Mouse (Mus musculus) intestine, postnatal 0 days (tissue): ENCODE measurements at regions not wholly inside any gene's neighbourhood (a gene's known extent, or its start where the extent isn't known, plus 50 kb on each side); places are given as distances from the start of the nearest gene placed in this dataset.
A peak's percentile ranks its signal among the peaks of the same experiment; 100 is the strongest.

ENCODE experiments used
- ATAC-seq: fragments of 200-750 bp; cut with Nextera tagmentation; 2 replicates; pipeline ENCODE4 v1.8.0; 2017; ENCODE audit warnings: mild to moderate bottlenecking, moderate TSS enrichment, moderate library complexity
- H3K27ac ChIP-seq: fragments of 300-500 bp; sonication (generic); 2 replicates; pipeline ENCODE4 v1.5.1; 2014; ENCODE audit warnings: mild to moderate bottlenecking, low read depth, low read length, moderate library complexity
- H3K27me3 ChIP-seq: fragments of 300-500 bp; sonication (generic); replicated peaks from 2 replicates; pipeline ENCODE4 v1.6.1; 2014; ENCODE audit warnings: low read length, mixed read lengths; ENCODE audit not compliant: control insufficient read depth, insufficient read depth
- H3K36me3 ChIP-seq: fragments of 300-500 bp; sonication (generic); 2 replicates; pipeline ENCODE4 v1.6.1; 2014; ENCODE audit warnings: mild to moderate bottlenecking, moderate library complexity; ENCODE audit not compliant: control insufficient read depth, insufficient read depth
- H3K4me1 ChIP-seq: fragments of 300-500 bp; sonication (generic); replicated peaks from 2 replicates; pipeline ENCODE4 v1.6.1; 2014; ENCODE audit warnings: antibody characterized with exemption, low read length, mixed read lengths; ENCODE audit not compliant: control insufficient read depth, insufficient read depth
- H3K4me2 ChIP-seq: fragments of 300-500 bp; sonication (generic); replicated peaks from 2 replicates; pipeline ENCODE4 v1.6.1; 2014; ENCODE audit warnings: low read depth, mild to moderate bottlenecking, moderate library complexity
- H3K4me3 ChIP-seq: fragments of 300-500 bp; sonication (generic); 2 replicates; pipeline ENCODE4 v1.5.1; 2014; ENCODE audit warnings: low read depth, low read length
- H3K9ac ChIP-seq: fragments of 300-500 bp; sonication (generic); 2 replicates; pipeline ENCODE4 v1.6.1; 2014; ENCODE audit warnings: mild to moderate bottlenecking, low read depth, low read length
- H3K9me3 ChIP-seq: fragments of 300-500 bp; sonication (generic); 2 replicates; pipeline ENCODE4 v1.6.1; 2016; ENCODE audit warnings: mixed run types; ENCODE audit not compliant: control insufficient read depth
- CTCF ChIP-seq: sonication (generic); IDR thresholded peaks from 2 replicates; pipeline ENCODE4 v1.5.1; 2016; ENCODE audit warnings: low read depth, mild to moderate bottlenecking, control low read depth, antibody characterized with exemption, moderate library complexity
- WGBS: fragments of 180-500 bp; shearing (Covaris S2); extraction: QIAGEN DNeasy Blood & Tissue Kit; methylation state at CpG from one replicate; pipeline ENCODE4 v1.1.7; 2014; 5-methylcytosine and 5-hydroxymethylcytosine counted together

DNA sequence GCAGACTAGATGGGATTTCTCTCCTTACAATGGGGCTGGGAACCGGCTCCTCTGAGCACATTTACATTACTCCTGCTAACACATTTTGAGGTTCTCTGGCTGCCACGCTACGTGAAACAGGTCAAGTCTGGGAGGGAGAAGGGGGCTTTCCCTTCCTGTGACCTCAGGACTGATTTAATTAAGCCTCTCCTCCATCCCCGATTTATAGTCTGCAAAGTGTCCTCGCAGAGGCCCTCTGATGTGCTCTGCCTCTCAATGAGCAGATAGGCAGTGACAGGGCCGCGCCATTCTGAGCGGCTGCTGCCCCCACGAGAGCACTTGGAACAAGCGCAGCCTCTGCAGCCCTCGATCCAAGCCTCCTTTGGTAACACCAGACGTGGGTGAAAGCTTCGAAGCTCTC, 86.5 kb upstream of the Creb1 start:
- H3K9me3 ChIP-seq: 0 out of 2 replicates have a peak, but pooled peaks cover 3% of the 10 kb centered on the region
- peak; percentile 59; the same call in 1 of the 2 replicates for ATAC-seq
- H3K4me1 ChIP-seq: no peaks in the 10 kb centered on the region
- peak; percentile 94 for TF ChIP-seq CTCF
- H3K27ac ChIP-seq: no peak overlapping the region
- H3K36me3 ChIP-seq: no peaks in the 10 kb centered on the region
- H3K4me3 ChIP-seq: no peak overlapping the region
- H3K9ac ChIP-seq: no peak overlapping the region
- 15% methylated on average over 13 of the region's 13 CpGs for WGBS
- no peaks in the 10 kb centered on the region for H3K27me3 ChIP-seq
- H3K4me2 ChIP-seq: peak overlapping the region; percentile 13; the same call in 1 of the 2 replicates

DNA sequence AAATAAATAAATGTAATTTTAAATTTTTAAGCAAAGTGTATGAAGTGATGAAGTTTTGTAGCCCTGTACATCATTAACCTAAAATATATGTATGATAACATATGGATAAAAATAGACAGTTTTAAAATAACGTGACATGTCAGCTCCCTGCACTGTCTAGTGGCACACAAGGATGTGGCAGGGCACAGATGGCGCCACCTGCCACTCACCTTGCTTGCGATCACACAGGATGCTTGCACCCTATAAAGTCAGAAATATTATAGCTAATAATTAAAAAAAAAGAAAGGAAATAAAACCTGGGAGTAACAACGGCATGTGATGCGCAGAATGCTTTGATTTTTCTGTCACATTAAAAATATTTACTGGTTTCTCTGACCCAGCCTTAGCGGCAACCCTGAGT, 89.0 kb upstream of the Creb1 start:
- Histone ChIP-seq H3K4me2 (no peak overlapping the region), H3K4me3 (no peak overlapping the region), H3K27ac (no peak overlapping the region), H3K4me1 (no peaks in the 10 kb centered on the region), H3K9me3 (no peaks in the 10 kb centered on the region), H3K36me3 (no peaks in the 10 kb centered on the region), H3K27me3 (no peaks in the 10 kb centered on the region), H3K9ac (no peak overlapping the region)
- peak; percentile 15; the same call in 1 of the 2 replicates for TF ChIP-seq CTCF
- 87% methylated on average over 6 of the region's 6 CpGs for WGBS
- no peak for ATAC-seq

DNA sequence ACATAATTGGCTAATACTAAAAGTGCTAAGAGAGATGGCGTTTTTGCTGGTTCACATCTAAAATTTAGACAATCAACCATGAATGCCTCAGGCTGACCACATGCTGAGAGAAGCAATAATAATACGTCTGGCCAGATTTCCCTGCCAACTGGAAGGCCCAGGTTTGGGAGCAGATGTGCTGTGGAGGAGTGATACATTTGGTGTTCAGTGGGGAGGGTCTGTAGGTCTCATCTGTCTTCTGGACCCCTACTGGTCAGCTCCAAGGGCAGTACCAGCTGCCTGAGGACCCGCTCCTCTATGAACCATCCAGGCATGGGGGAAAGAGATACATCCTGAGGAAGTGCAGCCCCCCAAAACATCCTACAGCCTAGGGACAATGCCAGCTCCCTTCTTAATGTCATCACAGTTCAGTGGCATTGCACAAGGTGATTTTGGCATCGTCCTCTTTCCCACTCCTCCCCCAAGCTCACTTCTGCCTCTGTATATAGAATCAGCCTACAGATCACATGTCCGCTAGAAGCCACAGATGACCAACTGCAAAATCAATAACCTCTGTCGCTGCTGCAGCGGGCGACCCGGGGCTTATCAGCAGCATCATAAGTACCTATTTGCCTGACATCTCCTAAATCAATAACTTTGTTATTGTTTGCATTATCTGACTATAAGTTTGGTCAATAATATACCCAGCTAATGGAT, 90.1 kb upstream of the Creb1 start:
- H3K27ac ChIP-seq: no peak overlapping the region
- H3K9me3 ChIP-seq: no peaks in the 10 kb centered on the region
- H3K4me3 ChIP-seq: no peak overlapping the region
- no peak overlapping the region for H3K9ac ChIP-seq
- no peak overlapping the region for H3K4me2 ChIP-seq
- 64% methylated on average over 9 of the region's 9 CpGs for WGBS
- H3K27me3 ChIP-seq: no peaks in the 10 kb centered on the region
- TF ChIP-seq CTCF: no peak
- H3K4me1 ChIP-seq: no peaks in the 10 kb centered on the region
- no peak for ATAC-seq
- no peaks in the 10 kb centered on the region for H3K36me3 ChIP-seq

DNA sequence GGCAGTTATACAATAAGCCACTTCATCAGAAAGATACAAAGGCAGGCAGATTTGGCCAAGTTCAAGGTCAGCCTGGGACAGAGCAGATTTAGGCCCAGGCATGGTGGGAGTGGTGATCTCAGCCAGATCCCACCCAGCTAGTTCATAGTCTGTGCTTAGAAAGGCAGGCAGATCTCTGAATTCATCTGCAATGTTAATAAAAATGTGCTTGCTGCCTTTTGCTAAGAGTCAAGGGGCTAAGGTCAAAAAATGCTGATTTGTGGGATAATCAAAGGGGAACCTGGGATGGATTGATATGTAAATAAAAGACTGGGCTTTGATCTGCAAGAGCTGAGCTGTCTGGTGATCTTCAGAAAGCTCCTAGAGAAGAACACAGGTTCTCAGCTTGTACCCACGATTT, 109.2 kb upstream of the Creb1 start:
- no peak for ATAC-seq
- 83% methylated on average over 1 of the region's 1 CpGs for WGBS
- no peak overlapping the region for H3K9ac ChIP-seq
- no peak overlapping the region for H3K4me3 ChIP-seq
- no peaks in the 10 kb centered on the region for H3K36me3 ChIP-seq
- no peak overlapping the region for H3K4me2 ChIP-seq
- no peaks in the 10 kb centered on the region for H3K4me1 ChIP-seq
- H3K9me3 ChIP-seq: no peaks in the 10 kb centered on the region
- no peak overlapping the region for H3K27ac ChIP-seq
- H3K27me3 ChIP-seq: no peaks in the 10 kb centered on the region
- no peak for TF ChIP-seq CTCF

DNA sequence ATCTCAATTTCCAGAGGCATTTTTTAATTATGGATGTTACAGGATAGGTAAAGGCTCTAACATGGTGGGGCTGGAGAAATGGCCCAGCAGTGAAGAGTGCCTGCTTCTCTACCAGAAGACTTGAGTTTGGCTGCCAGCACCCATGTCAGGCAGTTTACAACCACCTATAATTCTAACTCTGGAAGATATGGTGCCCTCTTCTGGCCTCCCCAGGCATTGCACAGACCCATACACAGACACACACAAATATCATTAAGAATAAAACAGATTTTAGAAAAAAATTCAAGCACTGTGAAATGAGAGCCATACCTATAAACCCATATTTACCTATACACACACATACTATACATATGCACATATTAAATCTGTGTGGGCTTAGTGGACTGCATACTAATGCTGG, 113.9 kb upstream of the Creb1 start:
- Histone ChIP-seq H3K4me1 (no peaks in the 10 kb centered on the region), H3K4me2 (no peak overlapping the region), H3K4me3 (no peak overlapping the region), H3K27ac (no peak overlapping the region), H3K9me3 (no peaks in the 10 kb centered on the region), H3K36me3 (no peaks in the 10 kb centered on the region), H3K27me3 (no peaks in the 10 kb centered on the region), H3K9ac (no peak overlapping the region)
- TF ChIP-seq CTCF: peak; percentile 27; the same call in 1 of the 2 replicates
- no peak for ATAC-seq

DNA sequence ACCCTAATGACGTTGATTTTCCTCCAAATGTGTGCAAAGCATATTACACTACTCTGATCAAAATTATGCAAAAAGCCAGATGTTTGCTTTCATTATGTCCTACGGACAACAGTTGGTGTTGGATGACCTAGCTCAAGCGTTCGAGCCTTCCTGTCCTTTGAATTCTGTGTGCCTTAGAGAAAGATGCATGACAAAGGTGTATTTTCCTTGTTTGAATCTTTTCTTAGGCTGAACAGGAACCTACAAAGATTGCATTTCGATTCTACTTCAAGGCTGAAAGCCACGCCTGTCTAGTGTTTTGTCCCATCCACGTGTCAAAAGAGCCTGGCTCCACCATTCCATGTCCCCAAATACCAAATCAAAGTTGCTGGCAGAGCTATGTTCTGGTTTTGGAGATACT, 116.5 kb upstream of the Creb1 start:
- Histone ChIP-seq H3K4me1 (no peaks in the 10 kb centered on the region), H3K9ac (no peak overlapping the region), H3K36me3 (no peaks in the 10 kb centered on the region), H3K4me2 (no peak overlapping the region), H3K27me3 (no peaks in the 10 kb centered on the region), H3K9me3 (no peaks in the 10 kb centered on the region), H3K4me3 (no peak overlapping the region), H3K27ac (no peak overlapping the region)
- WGBS: 87% methylated on average over 7 of the region's 7 CpGs
- no peak for ATAC-seq
- no peak for TF ChIP-seq CTCF
